In the genomic region with DNA sequence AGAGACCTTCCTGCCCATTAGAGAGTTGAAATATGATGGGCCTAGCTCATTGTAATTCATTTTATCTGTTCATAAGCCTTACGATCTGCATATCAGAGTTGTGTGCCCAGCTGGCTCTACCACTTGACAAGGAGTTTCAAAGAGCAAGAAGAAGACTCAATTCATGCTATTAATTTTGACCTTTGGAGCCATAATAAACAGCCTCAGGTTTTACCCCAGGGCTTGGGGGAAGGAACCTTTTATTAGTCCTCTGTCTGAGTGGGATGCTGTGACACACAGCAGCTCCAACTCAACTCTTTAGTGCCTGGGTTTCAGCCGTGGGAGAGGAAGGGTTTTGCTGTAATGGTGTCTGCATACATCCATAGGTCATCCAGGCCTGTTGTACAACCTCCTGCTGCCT, we compare ENCODE assay signal across 24 mouse cellular contexts. TPM values are rescaled to one million over a fixed set of nuclear protein-coding genes. Genes with fewer than 3 reads are reported as not detected.
DNase-seq lines count a peak whose midpoint lies in the region; ATAC-seq lines count a peak whose summit lies in the region.
"Had no signal": no experiment of that assay in that cellular context is flagged by ENCODE, and none has a peak within 500 bp of the region (broad histone marks: within the 10 kb centered on the region; RNA-seq: fewer than 3 reads in every experiment).

No protein-coding gene starts in this region.

- peak; percentile 61 for DNase-seq in heart, adult 11 months
- DNase-seq in brain, adult 2 months (ENCODE audit: low read depth, low spot score) = peak; percentile 29
- no peak for DNase-seq in right cerebral cortex, postnatal 4 days
- DNase-seq: adrenal gland, postnatal 10 days; adrenal gland, postnatal 36 days; cerebellum, adult 11-12 months; cerebellum, adult 8-10 months; cerebellum, postnatal 10 days; cerebellum, postnatal 36 days; embryo, embryonic 11 days; gastrocnemius, postnatal 25 days; heart, adult 2 months had no signal

- peaks cover 48% of the 10 kb centered on the region for H3K36me3 ChIP-seq in heart, embryonic 12.5 days
- no peaks in the 10 kb centered on the region for H3K36me3 ChIP-seq in intestine, embryonic 16.5 days (ENCODE audit: control insufficient read depth, insufficient read depth, low read length)

- H3K27ac ChIP-seq in heart, embryonic 12.5 days (ENCODE audit: poor library complexity, severe bottlenecking) = no peak overlapping the region
- no peak overlapping the region for H3K27ac ChIP-seq in intestine, embryonic 16.5 days (ENCODE audit: low read length)
- H3K27ac ChIP-seq: embryonic facial prominence, embryonic 10.5 days; embryonic facial prominence, embryonic 13.5 days; forebrain, embryonic 12.5 days; forebrain, embryonic 15.5 days; heart, adult 2 months; heart, embryonic 10.5 days; hindbrain, embryonic 12.5 days; hindbrain, embryonic 15.5 days had no signal

- no peak overlapping the region for H3K4me3 ChIP-seq in heart, embryonic 12.5 days
- H3K4me3 ChIP-seq in intestine, embryonic 16.5 days (ENCODE audit: low read length) = no peak overlapping the region
- H3K4me3 ChIP-seq: embryonic facial prominence, embryonic 10.5 days; embryonic facial prominence, embryonic 13.5 days; erythroblast, embryonic 14.5 days; forebrain, embryonic 12.5 days; forebrain, embryonic 15.5 days; heart, adult 2 months; heart, embryonic 10.5 days; hindbrain, embryonic 12.5 days; hindbrain, embryonic 15.5 days had no signal

- ATAC-seq in heart, embryonic 12.5 days (ENCODE audit: insufficient number of reproducible peaks, low FRiP score) = no peak
- peak; percentile 57 for ATAC-seq in intestine, embryonic 16.5 days
- ATAC-seq in megakaryocyte, adult 5-6 weeks (ENCODE audit: poor library complexity, severe bottlenecking) = no peak
- ATAC-seq: activated CD4-positive, CD25-positive, alpha-beta regulatory T cell, adult 4 months; forebrain, embryonic 15.5 days had no signal

- 76% methylated on average over 2 of the region's 2 CpGs for WGBS in heart, embryonic 12.5 days
- WGBS in intestine, embryonic 16.5 days = 43% methylated on average over 2 of the region's 2 CpGs

- H3K4me2 ChIP-seq in heart, embryonic 12.5 days = no peak overlapping the region
- no peak overlapping the region for H3K4me2 ChIP-seq in intestine, embryonic 16.5 days (ENCODE audit: low read depth, low read length)
- H3K4me2 ChIP-seq: embryonic facial prominence, embryonic 13.5 days; forebrain, embryonic 12.5 days; forebrain, embryonic 15.5 days; hindbrain, embryonic 12.5 days; hindbrain, embryonic 15.5 days had no signal

- no peaks in the 10 kb centered on the region for H3K27me3 ChIP-seq in heart, embryonic 12.5 days (replicated peaks)
- no peaks in the 10 kb centered on the region for H3K27me3 ChIP-seq in intestine, embryonic 16.5 days (replicated peaks; ENCODE audit: control insufficient read depth, insufficient read depth, low read length)
- H3K27me3 ChIP-seq: embryonic facial prominence, embryonic 13.5 days; forebrain, embryonic 12.5 days; forebrain, embryonic 15.5 days; hindbrain, embryonic 12.5 days; hindbrain, embryonic 15.5 days had no signal

- peaks cover 16% of the 10 kb centered on the region for H3K4me1 ChIP-seq in heart, embryonic 12.5 days (replicated peaks)
- peaks cover 16% of the 10 kb centered on the region for H3K4me1 ChIP-seq in intestine, embryonic 16.5 days (ENCODE audit: control insufficient read depth, insufficient read depth, low read length)
- H3K4me1 ChIP-seq: embryonic facial prominence, embryonic 10.5 days; embryonic facial prominence, embryonic 13.5 days had no signal

- 0 out of 2 replicates have a peak, but pooled peaks cover 2% of the 10 kb centered on the region for H3K9me3 ChIP-seq in heart, embryonic 12.5 days (replicated peaks)
- no peaks in the 10 kb centered on the region for H3K9me3 ChIP-seq in intestine, embryonic 16.5 days (ENCODE audit: control insufficient read depth, low read length)
- H3K9me3 ChIP-seq: embryonic facial prominence, embryonic 10.5 days; embryonic facial prominence, embryonic 13.5 days; forebrain, embryonic 12.5 days; forebrain, embryonic 15.5 days; heart, embryonic 10.5 days; hindbrain, embryonic 12.5 days; hindbrain, embryonic 15.5 days had no signal

- H3K9ac ChIP-seq in heart, embryonic 12.5 days = no peak overlapping the region
- H3K9ac ChIP-seq in intestine, embryonic 16.5 days (ENCODE audit: low read depth, low read length) = no peak overlapping the region
- H3K9ac ChIP-seq: embryonic facial prominence, embryonic 13.5 days; forebrain, embryonic 12.5 days; forebrain, embryonic 15.5 days; hindbrain, embryonic 12.5 days; hindbrain, embryonic 15.5 days had no signal

RNA-seq across cellular contexts. Expression of gene Gpatch2l, which starts 32.6 kb away (rescaled TPM):
- 14.6 and 14.8 TPM in 2 replicates for polyA plus RNA-seq in heart, embryonic 12.5 days (2016; fragmentation: Nextera tagmentation; extraction: Ambion mirVana)
- polyA plus RNA-seq in intestine, embryonic 16.5 days (2015; fragmentation: Nextera tagmentation; extraction: Ambion mirVana) = 9.8 and 10.1 TPM in 2 replicates
- total RNA-seq in megakaryocyte, adult 5-6 weeks (2015) = 28.2 and 31.8 TPM in 2 replicates
- total RNA-seq in megakaryocyte, adult 5-6 weeks (2017) = 47.5 and 48.7 TPM in 2 replicates
